Comparison of ENCODE assay signal across 15 mouse cellular contexts in the genomic region with DNA sequence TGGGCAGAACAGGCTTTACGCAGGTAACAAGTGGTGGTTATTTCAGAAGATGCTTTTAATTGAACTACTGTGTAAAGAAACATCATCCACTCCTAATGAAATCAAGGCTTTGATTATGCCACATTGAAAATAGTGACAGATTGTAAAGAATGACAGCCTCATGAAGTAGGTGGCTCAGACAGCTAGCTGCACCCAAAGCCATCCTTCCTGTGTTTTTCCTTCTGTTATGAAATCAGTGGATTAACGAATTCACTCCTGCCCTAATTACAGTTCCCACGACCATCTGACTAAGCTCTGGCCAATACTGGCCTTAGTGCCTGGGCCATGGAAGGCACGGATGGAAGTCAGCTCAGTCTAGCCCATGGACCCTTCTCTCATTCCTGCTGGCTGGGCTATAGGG. TPM values are rescaled to one million over a fixed set of nuclear protein-coding genes. Genes with fewer than 3 reads are reported as not detected.
"Had no signal": no experiment of that assay in that cellular context is flagged by ENCODE, and none has a peak within 500 bp of the region (broad histone marks: within the 10 kb centered on the region; RNA-seq: fewer than 3 reads in every experiment).

No protein-coding gene starts in this region.

- H3K27me3 ChIP-seq: limb, embryonic 13.5 days; midbrain, embryonic 12.5 days; neural tube, embryonic 13.5 days; stomach, embryonic 15.5 days had no signal

- DNase-seq: kidney, adult 18-20 months; kidney, postnatal 10 days; kidney, postnatal 4 days; lung, adult 18-20 months; right cerebral cortex, adult 18-20 months; right cerebral cortex, postnatal 25 days; thymus, adult 2 months; thymus, postnatal 25 days had no signal

- H3K4me3 ChIP-seq: limb, embryonic 13.5 days; midbrain, embryonic 12.5 days; neural tube, embryonic 13.5 days; stomach, embryonic 15.5 days had no signal

- H3K27ac ChIP-seq: limb, embryonic 13.5 days; liver, embryonic 14.5 days; midbrain, embryonic 12.5 days; neural tube, embryonic 13.5 days; stomach, embryonic 15.5 days had no signal

RNA-seq across cellular contexts. Expression of a gene that starts 56.3 kb away (rescaled TPM):
- polyA plus RNA-seq: liver, adult 2 months; liver, embryonic 14.5 days; urinary bladder, adult 2 months had no signal
